In the genomic region with DNA sequence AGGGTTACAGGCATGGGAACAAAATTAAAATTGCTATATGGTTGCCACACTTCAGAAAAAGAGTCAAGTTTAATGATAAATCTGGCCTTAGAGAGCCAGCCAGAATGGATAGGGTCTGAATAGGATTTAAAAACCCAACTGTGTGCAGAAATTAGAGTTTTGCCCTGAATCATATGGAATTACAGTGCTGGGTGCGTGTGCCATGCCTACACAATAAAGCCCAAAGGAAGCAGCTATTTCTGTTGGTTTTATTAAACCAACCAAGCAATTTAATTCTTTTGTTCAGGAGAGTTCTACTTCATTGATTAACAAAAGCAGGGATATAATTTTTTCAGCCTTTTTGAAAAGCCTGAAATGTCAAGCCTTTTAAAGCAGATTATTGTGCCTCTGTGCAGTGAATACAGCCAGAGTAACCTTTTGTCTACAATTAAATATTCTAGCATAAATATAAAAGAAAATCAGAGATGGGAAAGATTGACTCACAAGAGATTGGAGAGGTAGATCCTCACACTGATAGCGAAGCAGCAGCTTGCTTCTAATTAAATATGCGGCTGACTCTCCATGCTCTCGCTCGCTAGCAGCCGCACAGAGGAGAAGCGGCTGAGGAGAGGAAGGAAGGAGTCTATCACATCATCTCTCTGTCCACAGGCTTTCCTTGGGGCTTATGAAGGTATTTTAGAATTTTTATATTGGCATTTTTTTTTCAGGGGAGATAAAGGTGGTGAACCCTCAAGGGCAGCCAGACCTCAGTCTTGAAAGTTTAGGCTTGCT, we compare ENCODE assay signal across 17 mouse cellular contexts. TPM values are rescaled to one million over a fixed set of nuclear protein-coding genes. Genes with fewer than 3 reads are reported as not detected.
A peak's percentile ranks its signal among the peaks of the same experiment; 100 is the strongest.
DNase-seq lines count a peak whose midpoint lies in the region; ATAC-seq and TF ChIP-seq lines count a peak whose summit lies in the region.
"Had no signal": no experiment of that assay in that cellular context is flagged by ENCODE, and none has a peak within 500 bp of the region (broad histone marks: within the 10 kb centered on the region; RNA-seq: fewer than 3 reads in every experiment).

No protein-coding gene starts in this region.

- H3K4me1 ChIP-seq in forebrain, embryonic 14.5 days (ENCODE audit: control insufficient read depth, insufficient read depth, low read length): peaks cover 11% of the 10 kb centered on the region
- H3K4me1 ChIP-seq in hindbrain, postnatal 0 days (ENCODE audit: insufficient read depth, low read length): no peaks in the 10 kb centered on the region
- H3K4me1 ChIP-seq in neural tube, embryonic 14.5 days (ENCODE audit: control insufficient read depth, insufficient read depth, low read length): peaks cover 8% of the 10 kb centered on the region; the same call in 1 of the 2 replicates
- H3K4me1 ChIP-seq in intestine, embryonic 15.5 days (replicated peaks): no peaks in the 10 kb centered on the region
- H3K4me1 ChIP-seq in heart, embryonic 10.5 days: no peaks in the 10 kb centered on the region; the same call in 1 of the 2 replicates
- H3K4me1 ChIP-seq: embryonic facial prominence, embryonic 15.5 days; limb, embryonic 13.5 days had no signal

- 3% methylated on average over 7 of the region's 7 CpGs for WGBS in forebrain, embryonic 14.5 days
- WGBS in hindbrain, postnatal 0 days: 12% methylated on average over 7 of the region's 7 CpGs
- WGBS in neural tube, embryonic 14.5 days: 24% methylated on average over 7 of the region's 7 CpGs
- 48% methylated on average over 7 of the region's 7 CpGs for WGBS in intestine, embryonic 15.5 days
- WGBS in heart, embryonic 10.5 days: 42% methylated on average over 7 of the region's 7 CpGs

- ATAC-seq in forebrain, embryonic 14.5 days: peak; percentile 90
- 0 out of 2 replicates have a peak, but pooled peaks have one; percentile 53 for ATAC-seq in hindbrain, postnatal 0 days
- ATAC-seq in neural tube, embryonic 14.5 days (ENCODE audit: low read depth): peak; percentile 70; the same call in 1 of the 2 replicates
- no peak for ATAC-seq in intestine, embryonic 15.5 days
- ATAC-seq: activated CD4-positive, CD25-positive, alpha-beta regulatory T cell, adult 4 months; liver, postnatal 0 days had no signal

- no peaks in the 10 kb centered on the region for H3K36me3 ChIP-seq in forebrain, embryonic 14.5 days (ENCODE audit: control insufficient read depth, insufficient read depth, low read length)
- H3K36me3 ChIP-seq in hindbrain, postnatal 0 days (ENCODE audit: insufficient read depth, low read length): no peaks in the 10 kb centered on the region
- no peaks in the 10 kb centered on the region for H3K36me3 ChIP-seq in neural tube, embryonic 14.5 days (ENCODE audit: control insufficient read depth, insufficient read depth, low read length)
- no peaks in the 10 kb centered on the region for H3K36me3 ChIP-seq in intestine, embryonic 15.5 days
- H3K36me3 ChIP-seq in heart, embryonic 10.5 days: no peaks in the 10 kb centered on the region
- H3K36me3 ChIP-seq: embryonic facial prominence, embryonic 15.5 days; limb, embryonic 13.5 days had no signal

- DNase-seq in brain, embryonic 18.5 days (ENCODE audit: low read depth, low spot score): peak; percentile 20
- DNase-seq in forebrain, embryonic 14.5 days (ENCODE audit: low spot score): peak; percentile 85
- DNase-seq in hindbrain, postnatal 0 days (ENCODE audit: low spot score): peak; percentile 45
- DNase-seq in heart, embryonic 10.5 days (ENCODE audit: low spot score): no peak
- DNase-seq in right cerebral cortex, adult 18-20 months: no peak
- DNase-seq: cerebellum, postnatal 14 days; heart, adult 18-20 months; heart, postnatal 4 days; layer of hippocampus, adult 9-11 months; liver, postnatal 0 days; lung, postnatal 4 days had no signal

- peak overlapping the region; percentile 15 for H3K4me3 ChIP-seq in forebrain, embryonic 14.5 days (ENCODE audit: low read depth, low read length)
- H3K4me3 ChIP-seq in hindbrain, postnatal 0 days (ENCODE audit: low read length): no peak overlapping the region
- no peak overlapping the region for H3K4me3 ChIP-seq in neural tube, embryonic 14.5 days (ENCODE audit: low read depth, low read length)
- H3K4me3 ChIP-seq in intestine, embryonic 15.5 days (replicated peaks): no peak overlapping the region
- H3K4me3 ChIP-seq in heart, embryonic 10.5 days: no peak overlapping the region
- H3K4me3 ChIP-seq: embryonic facial prominence, embryonic 15.5 days; limb, embryonic 13.5 days; myocyte had no signal

- H3K9me3 ChIP-seq in forebrain, embryonic 14.5 days (replicated peaks; ENCODE audit: control insufficient read depth, low read length): no peaks in the 10 kb centered on the region
- no peaks in the 10 kb centered on the region for H3K9me3 ChIP-seq in hindbrain, postnatal 0 days (ENCODE audit: low read length)
- H3K9me3 ChIP-seq in neural tube, embryonic 14.5 days (ENCODE audit: control insufficient read depth, low read length): no peaks in the 10 kb centered on the region
- H3K9me3 ChIP-seq in intestine, embryonic 15.5 days: no peaks in the 10 kb centered on the region
- H3K9me3 ChIP-seq in heart, embryonic 10.5 days: no peaks in the 10 kb centered on the region
- H3K9me3 ChIP-seq: embryonic facial prominence, embryonic 15.5 days; limb, embryonic 13.5 days had no signal

- H3K27me3 ChIP-seq in forebrain, embryonic 14.5 days (replicated peaks; ENCODE audit: control insufficient read depth, insufficient read depth, low read length): no peaks in the 10 kb centered on the region
- H3K27me3 ChIP-seq in hindbrain, postnatal 0 days (ENCODE audit: insufficient read depth, low read length): no peaks in the 10 kb centered on the region; the same call in 1 of the 2 replicates
- H3K27me3 ChIP-seq in neural tube, embryonic 14.5 days (ENCODE audit: control insufficient read depth, insufficient read depth, low read length): no peaks in the 10 kb centered on the region
- H3K27me3 ChIP-seq in intestine, embryonic 15.5 days (replicated peaks): peaks cover 6% of the 10 kb centered on the region; the same call in 1 of the 2 replicates
- peaks cover 4% of the 10 kb centered on the region; the same call in 1 of the 2 replicates for H3K27me3 ChIP-seq in heart, embryonic 10.5 days (ENCODE audit: insufficient read depth, poor library complexity, severe bottlenecking)

- peak overlapping the region; percentile 23; the same call in 1 of the 2 replicates for H3K27ac ChIP-seq in forebrain, embryonic 14.5 days (ENCODE audit: low read depth, low read length)
- H3K27ac ChIP-seq in hindbrain, postnatal 0 days: no peak overlapping the region
- no peak overlapping the region for H3K27ac ChIP-seq in neural tube, embryonic 14.5 days (ENCODE audit: low read depth, low read length)
- H3K27ac ChIP-seq in intestine, embryonic 15.5 days: no peak overlapping the region
- H3K27ac ChIP-seq in heart, embryonic 10.5 days: no peak overlapping the region
- H3K27ac ChIP-seq: embryonic facial prominence, embryonic 15.5 days; limb, embryonic 13.5 days had no signal

- TF ChIP-seq CTCF in hindbrain, postnatal 0 days (IDR thresholded peaks at IDR 0.05; ENCODE audit: low read depth): no peak

- peak overlapping the region; percentile 51 for H3K9ac ChIP-seq in forebrain, embryonic 14.5 days (ENCODE audit: low read length)
- no peak overlapping the region for H3K9ac ChIP-seq in hindbrain, postnatal 0 days (replicated peaks; ENCODE audit: low read length)
- no peak overlapping the region; the same call in 1 of the 2 replicates for H3K9ac ChIP-seq in neural tube, embryonic 14.5 days (replicated peaks; ENCODE audit: low read depth, low read length)
- H3K9ac ChIP-seq in intestine, embryonic 15.5 days: no peak overlapping the region
- H3K9ac ChIP-seq: embryonic facial prominence, embryonic 15.5 days; limb, embryonic 13.5 days; liver, postnatal 0 days had no signal

- H3K4me2 ChIP-seq in forebrain, embryonic 14.5 days (ENCODE audit: low read length): peak overlapping the region; percentile 24
- H3K4me2 ChIP-seq in hindbrain, postnatal 0 days (ENCODE audit: low read depth, low read length): peak overlapping the region; percentile 24; the same call in 1 of the 2 replicates
- peak overlapping the region; percentile 12; the same call in 1 of the 2 replicates for H3K4me2 ChIP-seq in neural tube, embryonic 14.5 days (ENCODE audit: low read depth, low read length)
- H3K4me2 ChIP-seq in intestine, embryonic 15.5 days (replicated peaks): no peak overlapping the region
- H3K4me2 ChIP-seq: embryonic facial prominence, embryonic 15.5 days; limb, embryonic 13.5 days had no signal

RNA-seq across cellular contexts. Expression of a gene that starts 23.0 kb away (rescaled TPM):
- polyA plus RNA-seq in forebrain, embryonic 14.5 days (2014; fragmentation: Nextera tagmentation; extraction: Ambion mirVana): 139 and 170 TPM in 2 replicates
- total RNA-seq in hindbrain, postnatal 0 days (2014; rRNA removed): 83.3 and 89.5 TPM in 2 replicates
- polyA plus RNA-seq in hindbrain, postnatal 0 days (2015; fragmentation: Nextera tagmentation; extraction: Ambion mirVana): 191 and 192 TPM in 2 replicates
- 147 and 155 TPM in 2 replicates for polyA plus RNA-seq in neural tube, embryonic 14.5 days (2014; fragmentation: Nextera tagmentation; extraction: Ambion mirVana)
- polyA plus RNA-seq in intestine, embryonic 15.5 days (2015; fragmentation: Nextera tagmentation; extraction: Ambion mirVana): 192 and 197 TPM in 2 replicates
- 162 and 167 TPM in 2 replicates for polyA plus RNA-seq in heart, embryonic 10.5 days (2016; fragmentation: Nextera tagmentation; extraction: Ambion mirVana)

Comparison
In these comparisons a context has a peak if more than half of its experiments do, and no peak if none do; other contexts are left out.
1. DNase-seq: peak in brain, embryonic 18.5 days (single experiment), forebrain, embryonic 14.5 days (single experiment) and hindbrain, postnatal 0 days (single experiment); none in heart, embryonic 10.5 days (single experiment) and right cerebral cortex, adult 18-20 months (single experiment).